Mouse (Mus musculus) CD4-positive, CD25-positive, alpha-beta regulatory T cell, adult 4 months (primary cell): Measurements from ENCODE around the gene Hist2h2ac. TPM values are rescaled to one million over a fixed set of nuclear protein-coding genes. Genes with fewer than 3 reads are reported as not detected.
A peak's percentile ranks its signal among the peaks of the same experiment; 100 is the strongest.

Source experiments
- ATAC-seq: one replicate; pipeline ENCODE4 v1.8.0; 2017
- polyA plus RNA-seq, 2 experiments: library from polyadenylated mRNA; unstranded; fragments of 100-300 nt; shearing (Covaris generic); gene quantifications; one replicate each; pipeline ENCODE4 v1.2.1; 2017

Gene Hist2h2ac
- polyA plus RNA-seq = 1 to 10 TPM; 5.5 to 5.8 TPM

DNA sequence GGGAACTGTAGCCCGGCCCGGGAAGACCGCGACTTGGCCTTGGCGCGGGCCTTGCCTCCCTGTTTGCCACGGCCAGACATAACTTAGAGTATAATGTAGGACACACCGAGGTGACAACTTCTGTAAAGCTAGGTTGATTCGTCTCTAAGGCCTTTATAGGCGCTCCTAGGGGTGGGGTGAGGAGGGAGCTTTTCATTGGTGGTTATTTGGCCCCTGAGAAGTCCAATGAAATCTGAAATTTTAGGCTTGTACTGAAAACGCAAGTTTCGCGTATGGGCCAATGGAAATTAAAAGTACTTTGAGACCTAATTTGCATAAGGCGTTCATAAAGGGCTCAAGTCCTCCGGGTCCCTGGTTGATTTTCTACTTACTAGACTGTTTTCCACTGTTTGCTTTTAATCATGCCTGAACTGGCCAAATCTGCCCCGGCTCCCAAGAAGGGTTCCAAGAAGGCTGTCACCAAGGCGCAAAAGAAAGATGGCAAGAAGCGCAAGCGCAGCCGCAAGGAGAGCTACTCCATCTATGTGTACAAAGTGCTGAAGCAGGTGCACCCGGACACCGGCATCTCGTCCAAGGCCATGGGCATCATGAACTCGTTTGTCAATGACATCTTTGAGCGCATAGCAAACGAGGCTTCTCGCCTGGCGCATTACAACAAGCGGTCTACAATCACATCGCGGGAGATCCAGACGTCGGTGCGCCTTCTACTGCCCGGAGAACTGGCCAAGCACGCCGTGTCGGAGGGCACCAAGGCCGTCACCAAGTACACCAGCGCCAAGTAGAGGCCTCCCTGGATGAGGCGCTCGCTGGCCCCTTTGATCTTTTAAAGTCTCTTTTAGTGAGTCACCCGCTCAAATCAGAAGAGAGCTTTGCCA is at the start of gene Hist2h2ac, which contains the start of gene Hist2h2be:
Gene Hist2h2ac (minus strand): TSS at position 116 of the 875 bp plus-strand sequence.
Gene Hist2h2be (plus strand): TSS at position 355 of the 875 bp plus-strand sequence.
- ATAC-seq = peak; percentile 75

DNA sequence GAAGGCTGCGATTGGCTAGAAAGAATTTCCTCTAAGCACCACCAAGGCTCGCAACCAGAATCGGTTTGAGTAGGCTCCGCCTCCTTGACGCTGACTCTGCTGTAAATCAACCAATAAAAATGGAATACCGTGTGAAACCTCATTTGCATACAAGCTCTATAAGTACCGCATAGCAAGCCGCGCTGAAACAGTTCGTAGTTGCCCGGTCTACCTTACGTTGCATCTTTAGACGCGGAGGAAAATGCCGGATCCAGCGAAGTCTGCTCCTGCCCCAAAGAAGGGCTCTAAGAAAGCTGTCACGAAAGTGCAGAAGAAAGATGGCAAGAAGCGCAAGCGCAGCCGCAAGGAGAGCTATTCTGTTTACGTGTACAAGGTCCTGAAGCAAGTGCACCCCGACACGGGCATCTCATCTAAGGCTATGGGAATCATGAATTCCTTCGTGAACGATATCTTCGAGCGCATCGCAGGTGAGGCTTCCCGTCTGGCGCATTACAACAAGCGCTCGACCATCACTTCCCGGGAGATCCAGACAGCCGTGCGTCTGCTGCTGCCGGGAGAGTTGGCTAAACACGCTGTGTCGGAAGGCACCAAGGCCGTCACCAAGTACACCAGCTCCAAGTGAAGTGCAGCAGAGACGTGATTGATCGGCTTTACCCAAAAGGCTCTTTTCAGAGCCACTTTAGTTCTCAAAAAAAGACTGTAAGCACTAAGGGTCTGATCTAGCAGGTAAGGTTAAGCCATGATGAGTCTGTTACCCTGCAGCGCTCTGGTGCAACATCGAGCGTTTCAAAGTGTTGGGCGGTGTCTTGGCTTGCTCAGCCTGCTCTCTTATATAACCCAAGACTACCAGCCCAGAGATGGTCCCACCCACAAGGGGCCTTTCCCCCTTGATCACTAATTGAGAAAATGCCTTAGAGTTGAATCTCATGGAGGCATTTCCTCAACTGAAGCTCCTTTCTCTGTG is 49.1 kb upstream of the Hist2h2ac start, which contains the start of gene Hist2h2bb:
Gene Hist2h2bb (plus strand): TSS at position 242 of the 964 bp plus-strand sequence.
- ATAC-seq = peak; percentile 86

DNA sequence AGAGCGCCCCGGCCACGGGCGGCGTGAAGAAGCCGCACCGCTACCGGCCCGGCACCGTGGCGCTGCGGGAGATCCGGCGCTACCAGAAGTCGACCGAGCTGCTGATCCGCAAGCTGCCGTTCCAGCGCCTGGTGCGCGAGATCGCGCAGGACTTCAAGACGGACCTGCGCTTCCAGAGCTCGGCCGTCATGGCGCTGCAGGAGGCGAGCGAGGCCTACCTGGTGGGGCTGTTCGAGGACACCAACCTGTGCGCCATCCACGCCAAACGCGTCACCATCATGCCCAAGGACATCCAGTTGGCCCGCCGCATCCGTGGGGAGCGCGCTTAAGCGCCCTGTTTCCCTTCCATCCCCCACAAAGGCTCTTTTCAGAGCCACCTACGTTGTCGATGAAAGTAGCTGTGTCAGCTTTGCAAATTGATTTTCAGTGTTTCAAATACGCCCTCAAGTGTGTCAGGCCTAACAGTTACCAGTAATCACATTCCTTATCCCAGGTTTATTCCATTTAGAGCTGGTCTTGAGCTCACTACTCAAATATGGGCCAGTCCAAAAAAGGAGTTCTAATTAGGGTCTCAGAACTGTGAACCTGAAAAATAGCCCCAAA is 48.2 kb upstream of the Hist2h2ac start:
- peak; percentile 35 for ATAC-seq

DNA sequence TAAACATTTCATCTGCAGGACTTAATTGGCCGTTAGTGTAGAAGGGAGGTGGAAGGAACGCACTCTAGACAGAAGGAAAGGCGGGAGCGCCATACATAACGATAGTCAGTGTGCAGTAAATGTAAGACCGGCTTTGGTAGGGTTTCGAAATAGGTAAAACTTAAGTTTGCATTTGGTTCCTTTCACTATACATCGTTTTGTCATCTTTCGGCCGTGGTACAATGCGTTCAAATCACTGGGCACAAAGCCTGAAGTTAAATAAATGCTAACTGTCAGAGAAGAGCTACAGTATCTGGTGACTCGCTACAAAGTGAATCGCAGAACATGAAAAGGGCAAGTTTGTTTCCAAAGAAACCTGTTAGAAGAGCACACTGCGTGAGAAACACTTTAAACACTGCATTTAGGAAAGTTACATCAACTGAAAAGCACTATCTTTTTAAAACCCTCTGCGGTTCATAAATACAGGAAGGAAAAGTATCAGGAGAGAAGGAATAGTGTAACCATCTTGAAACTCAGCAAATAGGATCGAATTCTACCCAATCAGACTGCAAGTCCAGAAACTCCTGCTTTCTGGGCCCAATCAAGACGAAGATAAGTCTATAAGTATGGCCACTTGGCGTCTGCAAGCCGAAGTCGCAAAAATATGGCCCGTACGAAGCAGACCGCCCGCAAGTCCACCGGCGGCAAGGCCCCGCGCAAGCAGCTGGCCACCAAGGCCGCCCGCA is 47.5 kb upstream of the Hist2h2ac start, which contains the start of gene Hist2h3b:
Gene Hist2h3b (plus strand): TSS at position 604 of the 725 bp plus-strand sequence.
- peak; percentile 38 for ATAC-seq

DNA sequence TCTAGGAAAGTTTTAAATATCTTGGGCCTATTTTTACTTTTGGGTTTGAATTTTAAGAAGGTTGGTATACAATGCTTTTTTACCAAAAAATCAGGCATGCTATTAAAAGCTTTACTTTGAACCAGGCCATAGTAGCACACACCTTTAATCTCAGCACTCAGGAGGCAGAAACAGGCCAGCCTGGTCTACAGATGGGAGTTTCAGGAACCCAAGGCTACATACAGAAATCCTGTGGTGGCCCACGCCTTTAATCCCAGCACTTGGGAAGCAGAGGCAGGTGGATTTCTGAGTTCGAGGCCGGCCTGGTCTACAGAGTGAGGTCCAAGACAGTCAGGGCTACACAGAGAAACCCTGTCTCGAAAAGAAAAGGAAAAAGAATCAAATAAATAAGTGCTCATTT is 46.9 kb upstream of the Hist2h2ac start:
- ATAC-seq = no peak

DNA sequence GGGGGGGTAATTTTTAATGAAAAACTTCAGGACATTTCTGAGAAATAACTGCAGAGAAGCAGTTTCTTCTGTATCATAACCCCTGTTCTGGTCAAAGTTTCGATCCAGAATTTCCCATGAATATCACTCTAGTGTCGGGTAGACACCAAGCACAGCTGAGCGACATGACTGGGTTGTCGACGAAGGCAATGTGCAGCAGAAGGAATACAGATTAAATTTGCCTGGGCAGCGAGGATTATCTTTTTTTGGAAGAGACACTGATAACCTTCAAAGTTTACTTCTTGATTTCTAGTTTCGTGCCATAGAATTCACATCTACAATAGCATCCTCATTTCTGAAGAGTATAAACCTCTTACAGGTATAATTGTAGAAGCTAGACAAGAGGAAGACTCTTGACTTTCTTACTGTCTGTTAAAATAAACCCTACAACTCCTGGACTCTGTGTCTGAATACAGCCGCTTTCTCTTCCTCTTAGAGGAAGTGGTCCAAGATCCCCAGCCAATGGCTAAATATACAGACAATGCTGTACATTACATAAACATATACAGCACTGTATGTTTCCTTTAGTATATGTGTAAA is 45.5 kb upstream of the Hist2h2ac start:
- no peak for ATAC-seq

DNA sequence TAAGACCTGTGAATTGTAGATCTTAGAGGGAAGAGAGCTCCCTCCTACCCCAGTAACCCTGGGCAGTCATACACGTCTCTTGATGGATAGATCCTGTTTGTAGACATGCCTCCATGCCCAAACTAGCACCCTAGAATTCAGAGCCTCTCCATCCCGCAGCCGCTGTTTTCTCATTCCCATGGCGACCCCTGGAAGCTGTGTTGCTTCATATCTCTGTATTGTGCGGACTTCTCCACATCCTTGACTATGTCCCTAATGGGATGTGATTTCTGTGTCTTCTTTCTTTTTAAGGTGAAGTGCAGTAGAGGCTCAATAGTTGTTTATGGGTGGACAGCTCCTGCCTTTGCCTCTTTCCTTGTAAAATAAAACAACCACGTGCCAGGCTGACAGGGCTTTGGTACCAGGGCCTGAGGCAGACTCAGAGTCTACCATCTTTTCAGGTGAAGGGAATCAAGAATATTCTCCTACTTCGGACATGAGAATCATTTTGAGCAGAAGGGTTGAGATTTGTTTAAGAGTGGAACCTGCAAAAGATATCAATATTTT is 43.8 kb upstream of the Hist2h2ac start:
- ATAC-seq = no peak

DNA sequence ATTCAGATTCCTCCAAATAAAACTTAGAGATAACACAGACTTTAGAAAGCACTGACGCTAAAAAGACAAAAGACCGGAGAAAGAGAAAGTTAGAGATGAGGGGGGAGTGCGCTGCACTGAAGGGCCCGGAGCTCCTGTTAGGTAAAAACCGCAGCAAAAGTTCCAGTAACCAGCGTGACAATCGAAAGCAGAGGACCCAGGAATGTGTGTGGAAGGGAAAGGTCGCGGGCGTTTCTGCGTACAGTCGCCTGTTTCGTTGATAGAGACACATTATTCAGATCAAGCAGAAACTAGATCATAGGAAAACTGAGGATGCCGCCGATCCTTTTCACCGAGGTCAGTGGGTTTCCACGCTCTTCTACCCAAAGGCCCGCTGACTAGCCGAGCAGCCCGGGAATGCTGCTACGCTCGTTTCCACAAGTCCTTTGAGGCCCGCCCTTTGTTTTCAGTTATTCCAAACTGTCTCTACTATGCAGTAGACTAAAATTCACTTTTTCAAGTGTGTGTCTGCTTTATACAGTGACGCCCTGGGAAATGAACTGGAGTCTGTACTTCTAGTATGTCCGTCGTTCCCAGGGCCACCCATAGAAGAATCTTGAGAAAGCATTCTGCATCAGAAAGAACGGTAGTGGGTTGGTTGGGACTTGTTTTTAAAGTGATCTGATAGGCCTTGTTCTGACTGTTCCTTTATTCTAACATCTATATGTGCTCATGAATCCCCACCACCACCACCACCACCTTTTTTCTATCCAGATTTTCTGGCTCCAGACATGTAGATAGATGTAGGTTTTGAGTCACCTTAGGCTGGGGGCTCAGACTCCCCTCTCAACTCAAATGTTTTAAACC is 43.1 kb upstream of the Hist2h2ac start:
- peak; percentile 34 for ATAC-seq

DNA sequence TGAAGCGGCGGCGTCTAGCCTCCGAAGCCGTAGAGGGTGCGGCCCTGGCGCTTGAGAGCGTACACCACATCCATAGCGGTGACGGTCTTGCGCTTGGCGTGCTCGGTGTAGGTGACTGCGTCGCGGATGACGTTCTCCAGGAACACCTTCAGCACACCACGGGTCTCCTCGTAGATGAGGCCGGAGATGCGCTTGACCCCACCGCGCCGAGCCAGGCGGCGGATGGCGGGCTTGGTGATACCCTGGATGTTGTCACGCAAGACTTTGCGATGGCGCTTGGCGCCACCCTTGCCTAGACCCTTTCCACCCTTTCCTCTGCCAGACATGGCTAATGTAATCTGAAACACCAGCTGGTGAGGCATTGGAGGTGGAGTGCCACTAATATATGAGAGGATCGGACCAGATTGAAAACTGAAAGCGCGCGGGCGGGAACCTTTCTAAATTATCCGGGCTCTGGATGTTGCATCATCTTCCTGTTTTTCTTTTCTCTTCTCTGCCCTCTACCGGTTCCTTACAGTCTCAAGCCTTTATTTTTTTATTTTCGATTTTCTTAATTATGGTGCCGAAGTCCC is 42.4 kb upstream of the Hist2h2ac start, which contains the start of gene Hist2h4:
Gene Hist2h4 (minus strand): TSS at position 333 of the 572 bp plus-strand sequence.
- peak; percentile 83 for ATAC-seq

DNA sequence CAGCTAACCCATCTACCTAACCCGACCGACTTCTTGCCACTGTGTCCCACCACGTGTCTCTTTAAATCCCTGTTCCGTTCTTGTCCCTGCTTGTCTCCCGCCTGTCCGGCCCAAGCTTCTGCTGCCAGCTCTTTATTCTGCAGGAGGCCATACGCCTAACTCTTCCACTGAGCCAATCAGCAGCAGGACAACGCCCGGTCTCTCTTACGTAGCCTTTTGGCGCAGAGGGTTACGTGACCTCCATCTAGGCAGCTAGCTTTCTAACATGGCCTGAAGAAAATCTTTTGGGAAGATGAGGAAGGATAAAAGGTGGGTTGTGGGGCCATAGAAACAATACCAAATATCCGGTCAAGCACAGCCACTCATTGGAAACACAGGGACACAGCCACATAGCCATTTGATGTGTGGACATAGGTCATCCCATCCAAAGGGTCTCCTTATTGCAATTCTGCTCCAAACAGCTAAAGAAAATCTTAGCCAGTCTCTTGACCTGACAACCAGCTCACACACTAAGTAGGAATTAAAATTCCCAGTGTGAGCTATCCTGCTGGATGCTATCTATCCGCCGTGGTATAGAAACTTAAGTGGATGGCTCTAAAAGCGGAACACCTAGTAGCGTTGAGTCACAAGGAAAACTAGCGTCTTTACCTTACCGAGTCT is 41.7 kb upstream of the Hist2h2ac start:
- peak; percentile 67 for ATAC-seq

DNA sequence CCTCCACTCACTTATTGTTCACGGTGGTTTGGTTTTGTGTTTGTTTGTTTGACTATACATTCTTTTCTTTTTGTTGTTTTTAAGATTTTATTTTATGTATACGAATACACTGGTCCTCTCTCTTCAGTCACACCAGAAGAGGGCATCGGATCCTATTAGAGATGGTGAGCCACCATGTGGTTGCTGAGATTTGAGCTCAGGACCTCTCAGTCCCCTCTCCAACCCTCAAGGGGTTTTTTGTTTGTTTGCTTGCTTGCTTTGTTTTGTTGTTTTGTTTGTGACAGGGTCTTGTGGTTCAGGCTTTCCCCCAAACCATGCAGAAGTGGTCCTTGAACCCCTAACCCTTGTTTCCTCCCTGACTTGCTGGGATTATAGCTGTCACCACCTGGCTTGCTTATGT is 40.9 kb upstream of the Hist2h2ac start:
- ATAC-seq = no peak

DNA sequence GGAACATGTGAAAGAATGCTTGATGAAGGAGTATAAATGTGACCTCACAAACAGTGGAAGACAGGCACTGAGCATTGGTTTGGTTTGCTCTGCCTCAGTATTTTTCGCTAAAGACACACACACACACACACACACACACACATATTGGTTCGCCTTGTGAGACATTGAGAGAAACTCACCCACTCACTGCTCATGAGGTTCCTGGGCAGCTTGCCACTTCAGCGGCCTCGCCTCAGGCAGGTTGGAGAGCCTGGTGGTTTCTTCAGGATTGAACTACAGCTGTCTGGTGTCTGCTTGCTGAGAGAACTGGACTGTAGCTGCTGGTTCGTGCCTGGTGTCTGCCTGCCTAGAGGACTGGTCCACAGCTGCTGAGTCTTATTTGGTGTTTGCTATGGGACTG is 39.5 kb upstream of the Hist2h2ac start:
- no peak for ATAC-seq

DNA sequence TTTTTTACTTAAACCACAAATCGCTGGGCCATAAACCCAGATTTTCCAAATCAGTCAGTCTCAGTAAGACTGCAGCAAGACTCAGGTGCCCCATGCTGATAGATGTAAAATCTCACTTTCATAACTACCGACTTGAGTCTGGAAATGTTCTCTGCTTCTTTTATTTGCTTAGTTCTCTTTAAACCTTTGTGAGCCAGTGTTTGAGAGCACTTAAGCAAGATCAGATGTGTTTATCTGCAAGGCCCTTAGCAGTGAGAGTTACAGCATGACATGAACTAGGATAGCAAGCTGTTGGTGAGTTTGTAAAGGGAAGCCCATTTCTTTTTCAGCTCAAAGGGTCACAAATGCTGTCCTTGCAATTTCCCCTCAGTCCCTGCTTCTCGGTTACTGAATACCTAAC is 36.5 kb upstream of the Hist2h2ac start:
- ATAC-seq = no peak

DNA sequence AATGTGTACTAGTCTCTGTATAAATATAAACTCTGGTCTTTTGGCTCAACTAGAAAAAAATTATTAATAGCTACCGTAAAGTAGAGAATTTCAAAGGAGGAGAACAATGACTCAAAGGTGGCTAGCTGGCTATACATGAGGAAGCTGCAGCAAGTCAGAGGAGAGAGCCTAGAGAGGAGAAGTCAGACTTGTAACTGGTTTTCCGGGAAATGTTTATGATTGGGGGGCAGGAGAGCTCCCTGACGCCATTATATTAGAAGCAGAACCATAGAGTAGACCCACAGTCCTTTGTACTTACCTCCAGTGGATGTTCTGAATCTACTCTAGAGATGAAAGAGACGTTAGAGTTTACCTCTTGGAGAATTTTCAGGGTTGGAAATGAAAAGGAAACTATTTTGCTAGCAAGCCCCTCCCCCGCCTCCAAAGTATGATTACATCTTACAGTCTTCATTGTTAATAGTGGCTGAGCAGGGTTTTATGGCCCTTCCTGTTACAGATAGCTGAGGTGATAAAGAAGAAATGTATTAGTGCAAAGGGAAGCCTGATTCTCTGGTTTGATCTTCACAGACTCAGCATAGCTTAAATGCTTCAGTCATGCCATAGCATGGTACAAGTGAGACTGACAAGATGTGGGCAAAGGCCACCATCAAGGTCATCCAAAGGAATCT is 35.4 kb upstream of the Hist2h2ac start:
- peak; percentile 54 for ATAC-seq

DNA sequence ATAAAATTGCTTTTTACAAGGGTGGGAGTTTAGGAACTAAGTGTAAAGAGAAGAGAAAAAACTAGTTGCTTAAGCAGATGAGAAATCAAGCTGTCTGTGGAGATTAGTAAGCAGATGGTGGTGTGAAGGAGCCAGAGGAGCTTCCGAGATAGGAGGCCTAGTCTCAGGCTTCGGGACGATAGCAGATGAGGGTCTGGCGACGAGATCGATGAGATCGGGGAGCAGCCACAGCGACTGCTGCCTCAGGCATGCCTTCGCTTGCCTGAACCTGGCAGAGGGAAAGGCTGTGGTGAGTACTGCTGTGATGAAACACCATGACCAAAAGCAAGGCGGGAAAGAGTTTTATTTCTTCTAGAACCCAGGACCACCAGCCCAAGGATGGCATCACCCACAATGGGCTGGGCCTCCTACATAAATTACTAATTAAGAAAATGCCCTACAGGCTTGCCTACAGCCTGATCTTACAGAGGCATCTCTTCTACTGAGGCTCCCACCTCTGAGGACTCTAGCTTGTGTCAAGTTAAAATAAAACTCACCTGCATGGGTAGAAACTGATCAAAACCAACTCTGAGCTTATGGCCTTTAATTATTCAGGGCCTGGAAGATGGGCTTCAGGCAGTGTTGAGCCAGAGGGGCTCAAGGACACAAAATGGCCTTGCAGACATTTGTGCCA is 34.1 kb upstream of the Hist2h2ac start:
- ATAC-seq = no peak

DNA sequence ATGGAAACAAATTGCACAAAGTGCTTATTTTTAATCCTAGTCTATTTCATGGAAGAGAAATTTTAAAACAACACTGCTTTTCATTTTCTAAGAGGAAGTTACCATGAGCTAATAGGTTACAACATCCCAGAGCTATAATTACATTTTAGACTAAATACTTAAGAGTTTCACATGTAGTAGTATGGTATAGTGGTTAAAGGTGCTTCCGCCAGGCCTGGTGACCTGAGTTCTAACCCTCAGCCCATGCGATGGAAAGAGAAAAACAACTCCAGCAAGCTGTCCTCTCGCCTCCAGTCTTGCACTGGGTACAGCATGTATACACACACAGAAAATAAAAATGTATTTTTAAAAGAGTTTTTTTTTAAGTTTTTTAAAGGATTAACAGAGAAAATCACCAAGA is 31.1 kb upstream of the Hist2h2ac start:
- ATAC-seq = no peak

DNA sequence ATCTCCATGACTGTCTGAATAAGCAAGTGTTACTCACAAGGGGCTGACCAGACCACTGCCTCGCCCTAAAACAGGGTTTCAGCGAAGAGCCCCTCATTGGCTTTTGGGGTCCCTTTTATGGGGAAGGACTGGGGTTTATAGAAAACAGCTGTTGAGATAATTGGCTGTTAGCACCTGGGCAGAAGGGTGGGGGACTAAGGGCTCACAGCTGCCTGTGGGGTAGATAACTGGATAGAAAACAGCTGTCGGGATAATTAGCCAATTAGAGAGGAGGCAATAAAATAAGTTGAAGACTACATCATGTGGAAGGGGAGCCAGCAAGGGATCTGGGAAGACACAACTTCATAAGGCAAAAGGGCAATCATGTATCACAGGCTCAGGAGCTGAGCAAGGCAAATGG is 30.2 kb upstream of the Hist2h2ac start:
- no peak for ATAC-seq

DNA sequence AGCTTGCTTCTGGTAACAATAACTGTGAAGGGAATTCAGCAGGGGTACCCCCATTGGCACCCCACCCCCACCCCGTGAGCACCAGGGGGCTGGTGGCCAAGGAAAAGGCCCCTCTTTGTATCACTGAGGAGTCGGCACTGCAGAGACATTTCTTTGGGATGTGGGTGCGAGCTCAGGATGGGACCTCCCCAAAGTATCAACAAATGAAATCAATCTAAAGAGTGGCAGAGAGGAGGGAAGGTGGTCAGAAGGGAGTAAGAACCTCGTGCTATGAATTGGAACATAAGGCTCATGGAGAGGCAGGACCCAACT is 28.3 kb upstream of the Hist2h2ac start:
- ATAC-seq = no peak
